Mouse (Mus musculus): ENCODE data around the gene Cytl1.

DNA sequence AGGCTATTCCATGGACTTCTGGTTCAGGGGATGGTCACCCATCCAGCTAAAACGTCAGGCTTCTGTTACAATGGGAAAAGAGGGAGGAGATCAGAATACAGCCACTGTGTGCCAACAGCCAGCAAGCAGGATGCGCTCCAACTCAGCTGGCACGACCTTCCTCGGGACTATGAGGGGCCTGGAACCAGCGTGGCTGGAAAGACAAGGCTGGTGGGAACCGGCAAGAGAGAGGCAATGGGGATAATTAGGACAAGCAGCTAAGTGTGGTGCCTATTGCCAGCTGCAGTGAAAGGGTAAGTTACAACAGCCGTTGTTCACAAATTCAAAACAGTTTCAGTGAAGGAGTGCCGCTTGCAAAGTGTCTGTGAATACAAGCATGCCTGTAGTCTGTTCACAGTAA lies 48.0 kb downstream of the Cytl1 start:
- TF ChIP-seq TAL1 (IDR thresholded peaks at IDR 0.05; ENCODE audit: low read length) (no peak), GATA1 (IDR thresholded peaks at IDR 0.05; ENCODE audit: low read length) (no peak)

Measured in erythroblast, embryonic 14.5 days (primary cell).